Mouse (Mus musculus) MEL (cell line): ENCODE measurements around the gene Prrx2. TPM values are rescaled to one million over a fixed set of nuclear protein-coding genes. Genes with fewer than 3 reads are reported as not detected.

ENCODE experiments used
- DNase-seq: peaks from one replicate; pipeline ENCODE4 v3.0.0; 2011; ENCODE audit warnings: low read depth, low spot score
- H3K27ac ChIP-seq: 2 replicates; pipeline ENCODE4 v1.5.1; 2012; ENCODE audit warnings: low read depth, mild to moderate bottlenecking, control low read depth, low read length, moderate library complexity; ENCODE audit not compliant: control insufficient read depth
- H3K27me3 ChIP-seq, 2 experiments: fragments of 150-350 bp in 1 of 2; sonication (generic) in 1 of 2; 2 replicates each; pipeline ENCODE4 v1.6.1; 2012; ENCODE audit warnings: low read length in 2 of 2, mild to moderate bottlenecking in 2 of 2, improper control_type of control experiment in 1 of 2, moderate library complexity in 1 of 2; ENCODE audit not compliant: insufficient read depth in 2 of 2, control insufficient read depth in 1 of 2
- H3K36me3 ChIP-seq, 2 experiments: 2 replicates each; pipeline ENCODE4 v1.6.1; 2012 to 2014; ENCODE audit warnings: low read length in 2 of 2, improper control_type of control experiment in 1 of 2, inconsistent platforms in 1 of 2, mild to moderate bottlenecking in 1 of 2; ENCODE audit not compliant: insufficient read depth in 2 of 2, control insufficient read depth in 1 of 2
- H3K4me1 ChIP-seq, 2 experiments: fragments of 150-350 bp in 1 of 2; sonication (generic) in 1 of 2; 2 replicates each; pipeline ENCODE4 v1.6.1; 2012; ENCODE audit warnings: low read length in 2 of 2, improper control_type of control experiment in 1 of 2, mild to moderate bottlenecking in 1 of 2; ENCODE audit not compliant: insufficient read depth in 2 of 2, control insufficient read depth in 1 of 2
- H3K4me3 ChIP-seq, 2 experiments: fragments of 150-350 bp in 1 of 2; sonication (generic) in 1 of 2; 2 replicates each; pipeline ENCODE4 v1.5.1; 2012; ENCODE audit warnings: low read depth in 2 of 2, low read length in 2 of 2, mild to moderate bottlenecking in 2 of 2, moderate library complexity in 2 of 2, control low read depth in 1 of 2, improper control_type of control experiment in 1 of 2; ENCODE audit not compliant: control insufficient read depth in 1 of 2, insufficient read depth in 1 of 2
- H3K79me2 ChIP-seq: 2 replicates; pipeline ENCODE4 v1.6.1; 2012; ENCODE audit warnings: mild to moderate bottlenecking, low read length, moderate library complexity; ENCODE audit not compliant: control insufficient read depth, poor library complexity, insufficient read depth
- H3K9ac ChIP-seq: 2 replicates; pipeline ENCODE4 v1.6.1; 2012; ENCODE audit warnings: low read depth, mild to moderate bottlenecking, control low read depth, low read length, moderate library complexity; ENCODE audit not compliant: control insufficient read depth, poor library complexity, severe bottlenecking
- H3K9me3 ChIP-seq: fragments of 150-350 bp; sonication (generic); replicated peaks from 2 replicates; pipeline ENCODE4 v1.6.1; 2012; ENCODE audit warnings: mild to moderate bottlenecking, low read length, improper control_type of control experiment, moderate library complexity; ENCODE audit not compliant: insufficient read depth
- BHLHE40 ChIP-seq: IDR thresholded peaks from 2 replicates; pipeline ENCODE4 v1.6.1; 2012; ENCODE audit warnings: low read depth, mild to moderate bottlenecking, inconsistent platforms, low read length, improper control_type of control experiment, borderline replicate concordance
- CHD2 ChIP-seq: IDR thresholded peaks from 2 replicates; pipeline ENCODE4 v1.6.1; 2011; ENCODE audit warnings: low read length, improper control_type of control experiment
- ETS1 ChIP-seq: IDR thresholded peaks from 2 replicates; pipeline ENCODE4 v1.6.1; 2012; ENCODE audit warnings: low read depth, mild to moderate bottlenecking, inconsistent platforms, low read length, improper control_type of control experiment, moderate library complexity
- GATA1 ChIP-seq: IDR thresholded peaks from 2 replicates; pipeline ENCODE4 v1.6.1; 2011; ENCODE audit warnings: low read depth, low read length, improper control_type of control experiment
- HCFC1 ChIP-seq: IDR thresholded peaks from 2 replicates; pipeline ENCODE4 v1.6.1; 2012; ENCODE audit warnings: low read depth, mild to moderate bottlenecking, inconsistent platforms, low read length, improper control_type of control experiment, moderate library complexity
- JUND ChIP-seq: IDR thresholded peaks from 2 replicates; pipeline ENCODE4 v1.6.1; 2011; ENCODE audit warnings: low read depth, mild to moderate bottlenecking, improper control_type of control experiment, low read length
- MAX ChIP-seq: IDR thresholded peaks from 2 replicates; pipeline ENCODE4 v1.6.1; 2011; ENCODE audit warnings: low read length, improper control_type of control experiment
- MAZ ChIP-seq: IDR thresholded peaks from 2 replicates; pipeline ENCODE4 v1.6.1; 2012; ENCODE audit warnings: low read depth, mild to moderate bottlenecking, inconsistent platforms, low read length, improper control_type of control experiment
- MEF2A ChIP-seq: IDR thresholded peaks from 2 replicates; pipeline ENCODE4 v1.6.1; 2014; ENCODE audit warnings: low read depth, mild to moderate bottlenecking, inconsistent platforms, low read length, improper control_type of control experiment; ENCODE audit not compliant: poor library complexity, insufficient replicate concordance, severe bottlenecking; ENCODE audit errors: extremely low read depth
- MYB ChIP-seq: IDR thresholded peaks from 2 replicates; pipeline ENCODE4 v1.6.1; 2011; ENCODE audit warnings: mild to moderate bottlenecking, low read depth, low read length, improper control_type of control experiment
- MYC ChIP-seq: IDR thresholded peaks from 2 replicates; pipeline ENCODE4 v1.6.1; 2011; ENCODE audit warnings: low read depth, mild to moderate bottlenecking, low read length, improper control_type of control experiment, moderate library complexity
- NELFE ChIP-seq: IDR thresholded peaks from 2 replicates; pipeline ENCODE4 v1.6.1; 2011; ENCODE audit warnings: low read depth, low read length, improper control_type of control experiment
- NRF1 ChIP-seq: IDR thresholded peaks from 2 replicates; pipeline ENCODE4 v1.6.1; 2014; ENCODE audit warnings: low read depth, mild to moderate bottlenecking, inconsistent platforms, low read length, improper control_type of control experiment, moderate library complexity; ENCODE audit not compliant: poor library complexity, insufficient read depth, severe bottlenecking
- POLR2AphosphoS2 ChIP-seq: IDR thresholded peaks from 2 replicates; pipeline ENCODE4 v1.6.1; 2011; ENCODE audit warnings: low read length, improper control_type of control experiment
- RAD21 ChIP-seq: IDR thresholded peaks from 2 replicates; pipeline ENCODE4 v1.6.1; 2011; ENCODE audit warnings: mild to moderate bottlenecking, low read depth, low read length, improper control_type of control experiment
- SMC3 ChIP-seq: IDR thresholded peaks from 2 replicates; pipeline ENCODE4 v1.6.1; 2011; ENCODE audit warnings: low read depth, low read length, improper control_type of control experiment
- TAL1 ChIP-seq: IDR thresholded peaks from 2 replicates; pipeline ENCODE4 v1.6.1; 2012; ENCODE audit warnings: mild to moderate bottlenecking, inconsistent platforms, low read length, moderate library complexity, mixed read lengths
- UBTF ChIP-seq: IDR thresholded peaks from 2 replicates; pipeline ENCODE4 v1.6.1; 2012; ENCODE audit warnings: low read depth, mild to moderate bottlenecking, inconsistent platforms, low read length, improper control_type of control experiment, moderate library complexity, borderline replicate concordance; ENCODE audit not compliant: insufficient read depth
- USF1 ChIP-seq: IDR thresholded peaks from 2 replicates; pipeline ENCODE4 v1.6.1; 2014; ENCODE audit warnings: low read depth, mild to moderate bottlenecking, inconsistent platforms, low read length, improper control_type of control experiment, moderate library complexity
- USF2 ChIP-seq, 2 experiments: IDR thresholded peaks; 2 replicates each; pipeline ENCODE4 v1.6.1; 2011 to 2012; ENCODE audit warnings: improper control_type of control experiment in 2 of 2, low read length in 2 of 2, borderline replicate concordance in 1 of 2, inconsistent platforms in 1 of 2, low read depth in 1 of 2, mild to moderate bottlenecking in 1 of 2; ENCODE audit not compliant: insufficient read depth in 1 of 2
- ZC3H11A ChIP-seq: IDR thresholded peaks from 2 replicates; pipeline ENCODE4 v1.6.1; 2012; ENCODE audit warnings: low read depth, mild to moderate bottlenecking, inconsistent platforms, low read length, improper control_type of control experiment
- polyA plus RNA-seq, 2 experiments: library from polyadenylated mRNA; stranded (reverse) in 1 of 2; unstranded in 1 of 2; fragments of >175 nt in 1 of 2; fragments of >200 nt in 1 of 2; gene quantifications; 2 replicates each; pipeline versions ENCODE4 v1.2.1 to v1.2.4; 2012; ENCODE audit warnings: low replicate concordance in 2 of 2, low read depth in 1 of 2; ENCODE audit not compliant: insufficient read length in 2 of 2, insufficient read depth in 1 of 2, missing spikeins in 1 of 2
- total RNA-seq: library from RNA; depleted of rRNA; stranded (reverse); fragments of 300-350 nt; gene quantifications from 2 replicates; pipeline ENCODE4 v1.2.3, GENCODE M21; 2012

The Prrx2 gene
- total and polyA plus RNA-seq, 3 experiments, result not detected

GRCm38 (mm10) chr2:30801067-30801852, 33.5 kb upstream of the Prrx2 start:
- Histone ChIP-seq H3K79me2 (no peaks in the 10 kb centered on the region), H3K27ac (no peak overlapping the region), H3K27me3 (no peaks in the 10 kb centered on the region), H3K9ac (no peak overlapping the region), H3K4me1 (no peaks in the 10 kb centered on the region), H3K36me3 (no peaks in the 10 kb centered on the region), H3K9me3 (no peaks in the 10 kb centered on the region), H3K4me3 (no peak overlapping the region)
- no peak for DNase-seq
- TF ChIP-seq MEF2A, result no peak
- no peak for TF ChIP-seq NELFE

- H3K4me3 ChIP-seq, result no peak within 1 kb of the TSS
- no peak within 1 kb of the TSS for H3K9ac ChIP-seq
- DNase-seq, result no peak
- H3K36me3 ChIP-seq, result no peaks in the 10 kb centered on the region
- no peak within 1 kb of the TSS for H3K27ac ChIP-seq
- H3K27me3 ChIP-seq, result no peaks in the 10 kb centered on the region
- TF ChIP-seq NELFE (no peak), POLR2AphosphoS2 (no peak), ETS1 (no peak), NRF1 (no peak), HCFC1 (no peak), ZC3H11A (no peak), USF2 (IDR thresholded peaks at IDR 0.05; ENCODE audit: borderline replicate concordance in 1 of 2, insufficient read depth in 1 of 2, low read depth in 1 of 2, low read length in 2 of 2) (no peak)
- peaks cover 8% of the 10 kb centered on the region for H3K79me2 ChIP-seq
- H3K4me1 ChIP-seq, result no peaks in the 10 kb centered on the region; a peak in 1 of 4 replicates
- H3K9me3 ChIP-seq, result no peaks in the 10 kb centered on the region
Measured at GRCm38 (mm10) chr2:30803604-30804003, 31.2 kb upstream of the Prrx2 start, which contains the start of gene 1700001O22Rik. Gene 1700001O22Rik, minus strand, starts transcription at chr2:30803661.

- Histone ChIP-seq H3K4me1 (peaks cover 2 to 9% of the 10 kb centered on the region in 2 experiments; a peak in 3 of 4 replicates), H3K27me3 (no peaks in the 10 kb centered on the region), H3K27ac (no peak overlapping the region), H3K79me2 (peaks cover 26% of the 10 kb centered on the region)
- TF ChIP-seq UBTF (no peak), TAL1 (no peak), MAZ (no peak), JUND (no peak), MYC (no peak), GATA1 (no peak), RAD21 (no peak), ZC3H11A (no peak), BHLHE40 (no peak), SMC3 (no peak), MYB (no peak), MAX (no peak), CHD2 (no peak), USF1 (no peak), ETS1 (no peak)
- TF ChIP-seq, all 39 proteins: peak for 0
- DNase-seq, result no peak
- no peak overlapping the region for H3K4me3 ChIP-seq
- peaks cover 0 to 6% of the 10 kb centered on the region in 2 experiments; a peak in 2 of 4 replicates for H3K36me3 ChIP-seq
- H3K9me3 ChIP-seq, result no peaks in the 10 kb centered on the region
- H3K9ac ChIP-seq, result no peak overlapping the region
Measured at GRCm38 (mm10) chr2:30805983-30806382, 28.8 kb upstream of the Prrx2 start.
